Mouse (Mus musculus): ENCODE measurements around the gene Retreg3. TPM values are rescaled to one million over a fixed set of nuclear protein-coding genes. Genes with fewer than 3 reads are reported as not detected.

Gene Retreg3
- total and polyA plus RNA-seq, 3 experiments, result 17.0 to 23.4 TPM; not detected in 1

- H3K36me3 ChIP-seq (ENCODE audit: control insufficient read depth in 1 of 2, insufficient read depth in 2 of 2, low read length in 2 of 2), result no peaks in the 10 kb centered on the region
- H3K4me1 ChIP-seq (ENCODE audit: control insufficient read depth in 1 of 2, insufficient read depth in 2 of 2, low read length in 2 of 2), result peaks cover 0 to 2% of the 10 kb centered on the region in 2 experiments; a peak in 1 of 4 replicates
- TF ChIP-seq ZNF384 (IDR thresholded peaks at IDR 0.05; ENCODE audit: low read depth, low read length), result no peak
- TF ChIP-seq KAT2A (conservative IDR thresholded peaks at IDR 0.05; ENCODE audit: low read depth, low read length), result no peak
- TF ChIP-seq ZKSCAN1 (IDR thresholded peaks at IDR 0.05; ENCODE audit: low read depth, low read length), result no peak
- TF ChIP-seq MAZ (IDR thresholded peaks at IDR 0.05; ENCODE audit: low read depth, low read length), result no peak
- no peak for TF ChIP-seq EP300 (IDR thresholded peaks at IDR 0.05; ENCODE audit: low read depth in 1 of 2, low read length in 2 of 2)
- no peak for TF ChIP-seq POLR2A (IDR thresholded peaks at IDR 0.05; ENCODE audit: control insufficient read depth in 1 of 2, insufficient read depth in 1 of 2, low read depth in 1 of 2, low read length in 2 of 2, poor library complexity in 1 of 2)
- TF ChIP-seq MYB (IDR thresholded peaks at IDR 0.05; ENCODE audit: low read depth, low read length), result no peak
- TF ChIP-seq UBTF (IDR thresholded peaks at IDR 0.05; ENCODE audit: borderline replicate concordance, insufficient read depth, low read depth, low read length), result no peak
- TF ChIP-seq RAD21 (IDR thresholded peaks at IDR 0.05; ENCODE audit: low read depth, low read length), result no peak
- no peaks in the 10 kb centered on the region; a peak in 1 of 4 replicates for H3K27me3 ChIP-seq (ENCODE audit: control insufficient read depth in 1 of 2, insufficient read depth in 2 of 2, low read length in 2 of 2)
- H3K9ac ChIP-seq (ENCODE audit: control insufficient read depth, low read depth, low read length, poor library complexity, severe bottlenecking), result no peak overlapping the region
- no peak overlapping the region for H3K4me3 ChIP-seq (ENCODE audit: control insufficient read depth in 1 of 2, insufficient read depth in 1 of 2, low read depth in 2 of 2, low read length in 2 of 2)
- no peak overlapping the region for H3K27ac ChIP-seq (ENCODE audit: control insufficient read depth, low read depth, low read length)
- DNase-seq (ENCODE audit: low read depth, low spot score), result no peak
- no peaks in the 10 kb centered on the region for H3K9me3 ChIP-seq (replicated peaks; ENCODE audit: insufficient read depth, low read length)
- H3K79me2 ChIP-seq (ENCODE audit: control insufficient read depth, insufficient read depth, low read length, poor library complexity), result no peaks in the 10 kb centered on the region
Observed at GRCm38 (mm10) chr11:101164677-101165580, 45.2 kb upstream of the Retreg3 start.

- no peaks in the 10 kb centered on the region for H3K36me3 ChIP-seq (ENCODE audit: control insufficient read depth in 1 of 2, insufficient read depth in 2 of 2, low read length in 2 of 2)
- H3K27ac ChIP-seq (ENCODE audit: control insufficient read depth, low read depth, low read length), result no peak overlapping the region
- TF ChIP-seq ZMIZ1 (IDR thresholded peaks at IDR 0.05; ENCODE audit: low read depth, low read length), result no peak
- TF ChIP-seq POLR2A (IDR thresholded peaks at IDR 0.05; ENCODE audit: control insufficient read depth in 1 of 2, insufficient read depth in 1 of 2, low read depth in 1 of 2, low read length in 2 of 2, poor library complexity in 1 of 2), result no peak
- TF ChIP-seq EP300 (IDR thresholded peaks at IDR 0.05; ENCODE audit: low read depth in 1 of 2, low read length in 2 of 2), result no peak
- TF ChIP-seq ZC3H11A (IDR thresholded peaks at IDR 0.05; ENCODE audit: low read depth, low read length), result no peak
- TF ChIP-seq HCFC1 (IDR thresholded peaks at IDR 0.05; ENCODE audit: low read depth, low read length), result no peak
- no peak for TF ChIP-seq BHLHE40 (IDR thresholded peaks at IDR 0.05; ENCODE audit: borderline replicate concordance, low read depth, low read length)
- TF ChIP-seq GABPA (IDR thresholded peaks at IDR 0.05; ENCODE audit: low read depth, low read length), result no peak
- no peak for TF ChIP-seq POLR2AphosphoS2 (IDR thresholded peaks at IDR 0.05; ENCODE audit: low read length)
- no peak for TF ChIP-seq GATA1 (IDR thresholded peaks at IDR 0.05; ENCODE audit: low read depth, low read length)
- no peak for TF ChIP-seq E2F4 (IDR thresholded peaks at IDR 0.05; ENCODE audit: borderline replicate concordance, low read depth, low read length)
- no peak for TF ChIP-seq KAT2A (conservative IDR thresholded peaks at IDR 0.05; ENCODE audit: low read depth, low read length)
- no peak for TF ChIP-seq MYC (IDR thresholded peaks at IDR 0.05; ENCODE audit: low read depth, low read length)
- no peak for TF ChIP-seq CHD2 (IDR thresholded peaks at IDR 0.05; ENCODE audit: low read length)
- no peak for TF ChIP-seq TBP (IDR thresholded peaks at IDR 0.05; ENCODE audit: low read depth, low read length)
- H3K4me1 ChIP-seq (ENCODE audit: control insufficient read depth in 1 of 2, insufficient read depth in 2 of 2, low read length in 2 of 2), result no peaks in the 10 kb centered on the region; a peak in 1 of 4 replicates
- H3K4me3 ChIP-seq (ENCODE audit: control insufficient read depth in 1 of 2, insufficient read depth in 1 of 2, low read depth in 2 of 2, low read length in 2 of 2), result no peak overlapping the region
- H3K9me3 ChIP-seq (replicated peaks; ENCODE audit: insufficient read depth, low read length), result no peaks in the 10 kb centered on the region
- no peak for DNase-seq (ENCODE audit: low read depth, low spot score)
- no peak overlapping the region for H3K9ac ChIP-seq (ENCODE audit: control insufficient read depth, low read depth, low read length, poor library complexity, severe bottlenecking)
- H3K27me3 ChIP-seq (ENCODE audit: control insufficient read depth in 1 of 2, insufficient read depth in 2 of 2, low read length in 2 of 2), result no peaks in the 10 kb centered on the region
- H3K79me2 ChIP-seq (ENCODE audit: control insufficient read depth, insufficient read depth, low read length, poor library complexity), result no peaks in the 10 kb centered on the region
Observed at GRCm38 (mm10) chr11:101164351-101164665, 44.6 kb upstream of the Retreg3 start.

Measured in MEL (cell line).